In the genomic region with DNA sequence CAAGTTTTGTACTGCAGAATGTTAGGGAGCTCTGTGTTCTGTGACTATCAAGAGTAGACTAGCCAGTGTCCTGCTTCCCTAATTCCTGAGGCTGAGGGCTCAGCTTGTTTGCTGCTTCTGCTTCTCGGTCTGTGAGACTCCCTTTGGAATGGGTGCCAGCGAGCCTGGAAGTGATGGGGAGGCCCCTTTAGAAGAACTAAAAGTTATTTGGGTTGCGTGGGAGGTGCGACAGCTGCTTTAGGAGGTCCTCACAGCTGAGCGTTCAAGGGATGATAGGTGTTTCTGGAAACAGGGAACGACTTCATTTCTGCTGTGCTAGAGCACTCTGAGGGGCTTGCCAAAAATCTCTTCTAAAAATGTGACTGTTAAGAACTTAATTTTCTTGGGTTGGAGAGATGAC, we compare ENCODE assay signal across 16 mouse cellular contexts.
DNase-seq lines count a peak whose midpoint lies in the region; ATAC-seq lines count a peak whose summit lies in the region.
"Had no signal": no experiment of that assay in that cellular context is flagged by ENCODE, and none has a peak within 500 bp of the region (broad histone marks: within the 10 kb centered on the region; RNA-seq: fewer than 3 reads in every experiment).

No protein-coding gene starts in this region.

- H3K4me3 ChIP-seq in heart, embryonic 10.5 days: no peak overlapping the region
- H3K4me3 ChIP-seq: embryonic facial prominence, embryonic 10.5 days; liver, embryonic 12.5 days; midbrain, embryonic 13.5 days; neural tube, embryonic 12.5 days; stomach, embryonic 15.5 days had no signal

- no peaks in the 10 kb centered on the region for H3K9me3 ChIP-seq in heart, embryonic 10.5 days
- H3K9me3 ChIP-seq: embryonic facial prominence, embryonic 10.5 days; liver, embryonic 12.5 days; midbrain, embryonic 13.5 days; neural tube, embryonic 12.5 days; stomach, embryonic 15.5 days had no signal

- no peaks in the 10 kb centered on the region for H3K36me3 ChIP-seq in heart, embryonic 10.5 days
- H3K36me3 ChIP-seq: embryonic facial prominence, embryonic 10.5 days; liver, embryonic 12.5 days; midbrain, embryonic 13.5 days; neural tube, embryonic 12.5 days; stomach, embryonic 15.5 days had no signal

- WGBS in heart, embryonic 10.5 days: 81% methylated on average over 6 of the region's 6 CpGs

- H3K4me1 ChIP-seq in heart, embryonic 10.5 days: no peaks in the 10 kb centered on the region
- H3K4me1 ChIP-seq: embryonic facial prominence, embryonic 10.5 days; liver, embryonic 12.5 days; neural tube, embryonic 12.5 days; stomach, embryonic 15.5 days had no signal

- H3K27me3 ChIP-seq in heart, embryonic 10.5 days (ENCODE audit: insufficient read depth, poor library complexity, severe bottlenecking): no peaks in the 10 kb centered on the region
- H3K27me3 ChIP-seq: liver, embryonic 12.5 days; midbrain, embryonic 13.5 days; neural tube, embryonic 12.5 days; stomach, embryonic 15.5 days had no signal

- peak; percentile 13 to 17 for DNase-seq in heart, adult 18-20 months
- DNase-seq in heart, embryonic 10.5 days (ENCODE audit: low spot score): no peak
- peak; percentile 65 to 69 for DNase-seq in left cerebral cortex, adult 18-20 months (ENCODE audit: low spot score in 2 of 2)
- peak; percentile 68 for DNase-seq in right cerebral cortex, postnatal 14 days
- no peak for DNase-seq in kidney, postnatal 10 days
- no peak for DNase-seq in adrenal gland, adult 18-20 months (ENCODE audit: low spot score in 2 of 2)
- DNase-seq in adrenal gland, postnatal 10 days: no peak
- DNase-seq: cerebellum, postnatal 10 days; lung, postnatal 36 days had no signal

- peak; percentile 83 for ATAC-seq in frontal cortex, adult (ENCODE audit: low TSS enrichment)
- ATAC-seq: intestine, postnatal 0 days; liver, embryonic 12.5 days; midbrain, embryonic 13.5 days had no signal

- H3K27ac ChIP-seq in heart, embryonic 10.5 days: no peak overlapping the region
- H3K27ac ChIP-seq: embryonic facial prominence, embryonic 10.5 days; liver, embryonic 12.5 days; midbrain, embryonic 13.5 days; neural tube, embryonic 12.5 days; stomach, embryonic 15.5 days had no signal

Comparison
In these comparisons a context has a peak if more than half of its experiments do, and no peak if none do; other contexts are left out.
1. DNase-seq: peak in heart, adult 18-20 months (2 of 2), left cerebral cortex, adult 18-20 months (2 of 2) and right cerebral cortex, postnatal 14 days (single experiment); none in heart, embryonic 10.5 days (single experiment), kidney, postnatal 10 days (single experiment), adrenal gland, adult 18-20 months (0 of 2) and adrenal gland, postnatal 10 days (single experiment).